Mouse (Mus musculus) B cell, adult 2 months (primary cell): ENCODE data around the gene Tfpi2.

Experiments
- DNase-seq, 2 experiments: peaks; one replicate each; pipeline ENCODE4 v3.0.0; 2022

Tfpi2 gene

DNA sequence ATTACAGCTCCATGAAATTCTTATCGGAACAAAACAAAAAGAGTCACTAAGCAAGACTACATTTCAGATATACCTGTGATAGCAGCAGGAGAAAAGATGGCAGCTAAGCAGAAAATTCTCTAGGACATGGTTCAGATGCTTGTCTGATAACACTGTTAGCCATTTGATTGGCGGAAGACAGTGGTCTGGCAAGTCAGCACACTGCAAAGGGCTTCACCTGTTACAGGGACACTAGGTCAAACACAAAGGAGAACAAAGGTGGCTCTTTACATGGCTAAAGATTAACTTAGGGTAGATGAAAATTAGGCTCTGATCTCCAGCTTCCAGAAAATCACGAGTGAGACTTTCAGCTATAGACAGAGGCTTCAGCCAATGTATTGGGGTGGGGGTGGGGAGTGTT is at the start of gene Tfpi2:
Gene Tfpi2, minus strand, starts transcription at position 170 of the 400 bp plus-strand sequence.
- DNase-seq: no peak

- no peak for DNase-seq
Observed at GRCm38 (mm10) chr6:4030956-4031355, 42.2 kb upstream of the Tfpi2 start.

DNA sequence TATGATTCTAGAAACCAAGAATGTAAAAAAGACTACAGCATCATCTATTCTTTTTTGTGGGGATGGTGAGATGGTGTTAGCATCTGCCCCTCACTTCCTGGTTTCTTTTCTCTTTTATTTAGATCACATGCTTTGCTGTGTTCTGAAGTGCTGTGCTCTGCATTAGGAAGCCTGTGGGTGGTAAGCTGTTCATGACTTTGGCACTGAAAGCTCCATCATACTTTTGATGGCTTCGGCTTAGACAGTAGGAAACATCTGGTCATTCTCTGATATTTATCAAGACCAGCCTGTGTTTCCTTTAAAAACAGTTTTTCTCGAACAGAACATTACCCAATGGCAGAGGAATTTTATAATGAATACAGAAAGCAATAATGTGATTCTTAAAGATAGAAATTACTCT is 37.6 kb upstream of the Tfpi2 start:
- no peak for DNase-seq

DNA sequence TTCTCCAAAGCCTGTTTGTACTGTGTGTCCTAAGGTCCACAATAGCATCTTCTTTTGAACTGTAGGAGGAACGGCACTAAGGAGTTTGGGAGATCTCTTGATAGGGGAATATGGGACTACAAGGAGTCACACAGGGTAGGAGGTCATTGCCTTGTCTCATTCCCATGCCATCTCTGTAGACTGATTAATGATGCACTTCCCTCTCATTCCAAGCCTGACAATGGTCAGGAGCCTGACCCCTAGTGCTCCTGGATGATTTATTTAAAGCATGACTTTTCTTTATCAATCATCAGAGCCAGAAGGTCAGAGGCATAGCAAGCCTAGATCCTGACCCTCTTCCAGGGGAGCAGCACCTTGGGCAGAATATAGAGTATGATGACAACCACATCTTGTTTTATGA is 33.9 kb upstream of the Tfpi2 start:
- no peak for DNase-seq

DNA sequence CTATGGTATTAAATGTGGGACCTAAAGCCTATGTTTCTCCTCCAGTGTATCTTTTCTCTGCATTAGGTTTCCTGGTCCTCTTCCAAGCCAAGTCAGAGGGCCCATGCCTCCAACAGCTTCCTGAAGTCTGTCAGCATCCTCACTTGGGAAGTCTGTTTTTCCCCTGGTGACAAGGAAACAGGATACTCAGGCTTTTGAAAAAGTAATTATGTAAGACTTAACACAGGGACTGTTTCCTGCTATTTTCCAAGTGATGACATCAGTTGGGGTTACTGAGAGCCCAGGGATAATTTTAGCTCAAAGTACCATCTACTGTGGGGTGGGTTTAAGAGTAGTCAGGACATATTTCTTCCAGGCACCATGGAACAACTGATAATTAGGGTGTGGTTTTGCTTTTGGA is 20.8 kb upstream of the Tfpi2 start:
- no peak for DNase-seq

DNA sequence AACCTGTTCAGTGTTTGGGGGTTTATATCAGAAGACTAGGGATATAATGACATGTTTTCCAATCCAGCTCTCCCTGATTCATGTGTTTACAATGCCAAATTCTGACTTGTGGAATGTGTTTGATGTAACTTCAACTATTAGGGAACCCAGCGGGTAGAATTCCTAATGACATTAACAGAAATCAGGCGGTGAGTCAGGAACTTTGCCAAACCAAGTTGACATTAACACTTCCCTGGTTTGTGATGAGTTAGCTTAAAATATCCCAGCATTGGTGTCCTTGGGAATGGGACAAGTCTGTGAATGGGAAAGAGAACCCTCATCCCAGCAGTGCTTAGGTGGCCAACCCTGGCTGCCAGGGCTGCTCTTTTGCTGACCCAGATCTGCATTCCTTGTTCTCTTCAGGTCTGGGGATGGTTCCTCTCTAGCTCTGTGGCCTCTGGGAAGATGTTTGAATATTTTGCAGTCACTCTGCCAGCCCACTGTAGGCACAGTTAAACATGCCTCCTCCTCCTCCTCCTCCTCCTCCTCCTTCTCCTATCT is 19.9 kb upstream of the Tfpi2 start:
- DNase-seq: no peak

DNA sequence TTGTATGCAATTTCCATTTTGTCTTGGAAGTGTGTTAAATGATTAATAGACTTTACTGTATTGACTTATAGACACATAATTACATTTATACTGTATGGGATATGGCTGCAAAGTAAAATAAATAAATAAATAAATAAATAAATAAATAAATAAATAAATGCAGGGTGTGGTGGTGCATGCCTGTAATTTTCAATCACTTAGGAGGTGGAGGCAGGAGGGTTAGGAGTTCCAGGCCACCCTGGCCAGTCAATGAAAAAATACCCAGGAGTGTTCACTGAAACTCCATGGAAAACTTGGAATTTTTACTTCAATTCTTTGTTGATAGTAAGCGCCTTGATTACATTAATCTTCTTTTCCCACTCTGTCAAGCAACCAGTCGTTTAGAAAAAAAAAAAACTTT is 16.1 kb upstream of the Tfpi2 start:
- no peak for DNase-seq

GRCm38 (mm10) chr6:4003890-4004306 is 15.2 kb upstream of the Tfpi2 start, which contains the start of gene Gng11:
Gene Gng11 (plus strand): TSS chr6:4003904.
- no peak for DNase-seq

- no peak for DNase-seq
Observed at GRCm38 (mm10) chr6:4003445-4003844, 14.7 kb upstream of the Tfpi2 start.

- no peak for DNase-seq
Observed at GRCm38 (mm10) chr6:4000716-4001115, 12.0 kb upstream of the Tfpi2 start.

DNA sequence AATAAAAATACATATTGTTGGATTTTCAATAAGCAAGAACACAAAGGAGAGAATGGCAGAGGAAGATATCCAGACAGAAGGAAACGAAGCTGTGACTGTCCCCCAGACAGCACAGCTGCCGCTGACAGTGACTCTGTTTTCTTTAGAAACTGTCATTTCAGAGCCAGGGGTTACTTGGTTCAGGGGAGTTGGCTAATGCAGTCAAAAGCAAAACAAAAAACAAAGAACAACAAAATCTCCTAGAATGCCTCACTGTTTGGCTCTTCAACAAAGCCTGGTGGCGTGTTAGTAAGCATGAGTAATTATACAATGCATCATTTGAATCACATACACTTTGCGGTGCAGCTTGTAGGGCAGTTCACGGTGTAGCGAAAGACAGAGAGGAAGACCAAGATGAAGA is 10.6 kb upstream of the Tfpi2 start:
- DNase-seq: no peak

DNA sequence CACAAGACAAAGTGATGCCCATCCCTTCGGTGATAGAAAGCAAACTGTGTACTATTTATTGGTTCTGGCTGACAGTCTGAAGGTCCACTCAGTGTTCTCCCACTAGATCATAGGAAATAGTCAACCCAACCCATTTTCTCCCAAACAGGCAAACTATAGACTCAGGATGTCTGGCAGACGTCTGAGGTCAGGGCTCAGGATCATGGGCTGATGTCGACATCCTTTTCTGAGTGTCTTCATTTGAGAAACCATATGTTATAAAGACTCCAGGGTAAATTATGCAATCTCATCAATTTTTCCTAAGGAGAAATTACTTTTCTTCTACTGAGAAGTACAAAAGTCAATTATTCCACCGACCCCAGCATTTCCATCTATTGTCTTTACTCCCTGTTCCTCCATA is 9.4 kb upstream of the Tfpi2 start:
- DNase-seq: no peak

DNA sequence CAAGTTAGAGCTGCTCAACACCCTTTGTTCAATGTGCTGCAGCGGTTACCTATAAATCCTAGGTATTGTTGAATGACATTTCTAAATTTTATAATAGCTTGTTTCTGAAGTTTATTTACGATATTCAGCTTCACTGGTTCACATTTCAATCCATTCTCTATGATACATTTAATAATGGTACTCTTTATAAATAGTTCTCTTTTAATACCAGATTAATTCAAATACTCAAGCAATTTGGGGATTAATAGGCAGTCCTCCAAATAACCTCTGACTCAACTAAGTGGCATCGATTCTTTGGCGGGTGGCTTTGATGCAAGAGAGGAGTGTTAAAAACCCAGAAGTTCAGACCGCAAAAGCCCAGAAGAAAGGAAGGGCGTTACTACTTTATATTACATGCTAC is 4.8 kb upstream of the Tfpi2 start, which contains the start of gene Gngt1:
Gene Gngt1, plus strand, starts transcription at position 301 of the 400 bp plus-strand sequence.
- no peak for DNase-seq

GRCm38 (mm10) chr6:3982661-3983284 is 5.9 kb downstream of the Tfpi2 start:
- DNase-seq: no peak

- no peak for DNase-seq
Observed at GRCm38 (mm10) chr6:3973679-3974078, 15.0 kb downstream of the Tfpi2 start.

DNA sequence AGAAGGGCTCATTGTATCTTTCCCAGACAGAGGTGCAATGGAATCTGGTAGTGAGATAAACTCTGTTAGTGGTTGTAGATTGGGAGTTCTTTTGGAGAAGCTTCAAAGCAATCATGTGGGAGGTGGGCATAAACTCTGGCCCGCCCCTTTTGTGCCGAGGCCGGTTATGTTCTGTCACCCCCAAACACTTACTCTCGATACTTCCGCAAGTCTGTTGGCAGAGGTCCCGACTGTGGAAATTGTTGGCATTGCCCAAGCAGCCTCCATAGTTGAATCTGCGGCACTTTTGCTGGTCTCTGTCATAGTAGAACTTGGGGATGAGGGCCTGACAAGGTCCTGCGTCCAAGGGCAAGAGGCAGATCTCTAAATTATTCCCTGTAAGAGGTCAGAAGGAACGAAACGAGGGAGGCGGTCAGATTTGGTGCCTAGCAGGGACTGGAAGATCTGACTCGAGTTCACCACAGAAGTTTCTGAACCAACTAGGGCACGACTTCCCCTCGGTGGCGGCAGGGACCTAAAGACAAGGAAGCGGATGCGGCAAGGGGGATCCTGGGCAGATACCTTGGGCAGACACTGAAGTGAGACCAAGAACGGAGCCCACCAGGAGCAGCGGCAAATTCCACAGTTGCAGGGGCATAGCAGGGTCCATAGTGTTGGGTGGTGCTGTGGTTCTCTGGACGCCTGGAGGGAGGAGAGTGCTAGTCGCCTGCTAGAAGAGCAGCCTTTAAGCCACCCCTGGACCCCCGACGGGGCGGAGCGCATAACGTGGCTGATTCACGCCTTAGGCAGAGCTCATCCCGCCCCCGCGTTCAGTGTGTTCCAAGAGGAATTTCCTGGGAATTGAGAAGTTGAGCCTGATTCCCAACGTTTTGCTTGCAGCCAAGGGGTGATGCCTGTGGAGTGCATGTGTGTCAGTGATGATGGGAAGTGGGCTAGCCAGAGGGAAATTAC is 20.8 kb downstream of the Tfpi2 start:
- no peak for DNase-seq

- no peak for DNase-seq
Observed at GRCm38 (mm10) chr6:3954969-3955368, 33.8 kb downstream of the Tfpi2 start.

DNA sequence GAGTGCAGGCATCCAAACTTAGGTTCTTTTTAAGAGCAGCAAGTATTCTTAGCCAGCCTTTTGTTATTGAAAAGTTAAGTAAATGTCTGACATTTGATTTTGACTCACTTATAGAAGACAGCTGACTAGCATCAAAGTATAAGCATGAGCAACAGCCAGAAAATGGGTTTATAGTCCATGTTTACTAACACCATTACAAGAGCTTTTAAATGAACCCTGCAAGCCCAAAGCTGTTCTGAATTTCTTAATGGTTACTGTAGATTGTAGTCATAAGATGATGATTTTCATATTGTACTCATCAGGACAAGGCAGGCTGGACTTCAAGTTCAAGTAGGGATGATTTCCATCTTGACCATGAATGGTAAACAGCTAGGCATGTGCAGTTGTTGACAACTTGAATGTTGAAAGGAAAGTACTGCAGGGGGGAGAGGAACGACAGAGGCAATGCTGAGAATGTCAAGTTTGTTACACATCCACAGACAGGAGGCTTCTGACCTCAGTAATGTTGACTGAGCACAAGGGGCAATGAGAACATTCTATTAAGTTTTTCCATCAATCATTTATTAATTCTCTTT is 52.5 kb downstream of the Tfpi2 start:
- no peak for DNase-seq

GRCm38 (mm10) chr6:3935606-3936005 is 53.1 kb downstream of the Tfpi2 start:
- DNase-seq: no peak

DNA sequence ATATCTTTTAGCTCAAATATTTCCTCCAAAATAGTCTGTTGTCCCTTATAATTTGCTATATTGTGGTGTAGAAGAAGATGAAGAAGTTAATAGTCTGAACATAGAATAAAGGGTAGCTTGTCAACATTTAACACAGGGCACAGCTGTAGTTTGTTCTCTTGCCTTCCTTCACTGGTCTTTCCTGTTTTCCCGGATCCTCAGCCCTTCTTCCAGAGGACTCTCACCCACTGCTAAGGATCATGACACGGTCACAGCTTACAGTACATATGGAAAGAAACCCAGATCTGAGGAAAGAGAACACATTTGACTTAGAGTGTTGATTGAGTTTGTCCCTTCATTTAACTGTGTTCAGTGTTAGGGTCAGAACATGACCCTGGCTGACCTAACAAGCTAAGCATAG is 53.7 kb downstream of the Tfpi2 start:
- DNase-seq: no peak

DNA sequence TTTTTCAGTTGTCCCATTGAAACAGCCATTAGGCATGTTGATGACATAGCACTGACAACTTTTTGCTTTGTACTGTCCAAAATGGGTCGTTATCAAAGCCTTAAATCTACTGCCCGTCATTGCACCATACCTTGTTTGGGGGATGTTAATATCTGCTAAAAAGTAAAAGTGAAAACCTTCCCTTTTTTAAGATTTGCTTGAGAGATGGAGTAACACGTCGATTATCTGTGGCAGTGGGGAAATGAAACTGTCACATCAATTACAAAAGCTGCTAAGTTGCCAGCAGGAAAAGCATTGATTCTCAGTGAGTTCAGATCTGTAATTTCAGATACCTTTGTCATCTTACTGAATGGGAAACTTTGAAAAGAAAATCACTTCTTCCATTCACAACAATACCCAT is 62.6 kb downstream of the Tfpi2 start:
- DNase-seq: no peak

- DNase-seq: no peak
Observed at GRCm38 (mm10) chr6:3922870-3923269, 65.8 kb downstream of the Tfpi2 start.

- DNase-seq: no peak
Observed at GRCm38 (mm10) chr6:3916015-3916414, 72.7 kb downstream of the Tfpi2 start.
